Comparison of ENCODE assay signal across 22 mouse cellular contexts in genomic region chr7:117003167-117003566, GRCm38 (mm10).
"Had no signal": no experiment of that assay in that cellular context is flagged by ENCODE, and none has a peak within 500 bp of the region (broad histone marks: within the 10 kb centered on the region; RNA-seq: fewer than 3 reads in every experiment).

No protein-coding gene starts in this region.

- H3K9ac ChIP-seq: hindbrain, embryonic 13.5 days; hindbrain, embryonic 15.5 days; kidney, embryonic 15.5 days; limb, embryonic 13.5 days; limb, embryonic 15.5 days; liver, embryonic 12.5 days had no signal

- H3K36me3 ChIP-seq: hindbrain, embryonic 13.5 days; hindbrain, embryonic 15.5 days; kidney, embryonic 15.5 days; limb, embryonic 13.5 days; limb, embryonic 15.5 days; liver, embryonic 12.5 days had no signal

- ATAC-seq: hindbrain, postnatal 0 days; intestine, embryonic 16.5 days; liver, embryonic 12.5 days had no signal

- H3K4me2 ChIP-seq: heart, embryonic 11.5 days; hindbrain, embryonic 13.5 days; hindbrain, embryonic 15.5 days; kidney, embryonic 15.5 days; limb, embryonic 13.5 days; limb, embryonic 15.5 days; liver, embryonic 12.5 days had no signal

- H3K4me3 ChIP-seq: hindbrain, embryonic 13.5 days; hindbrain, embryonic 15.5 days; kidney, embryonic 15.5 days; limb, embryonic 13.5 days; limb, embryonic 15.5 days; liver, embryonic 12.5 days had no signal

- H3K9me3 ChIP-seq: hindbrain, embryonic 13.5 days; hindbrain, embryonic 15.5 days; kidney, embryonic 15.5 days; limb, embryonic 13.5 days; limb, embryonic 15.5 days; liver, embryonic 12.5 days had no signal

- H3K4me1 ChIP-seq: hindbrain, embryonic 13.5 days; hindbrain, embryonic 15.5 days; kidney, embryonic 15.5 days; limb, embryonic 13.5 days; limb, embryonic 15.5 days; liver, embryonic 12.5 days had no signal

- H3K27me3 ChIP-seq: hindbrain, embryonic 13.5 days; hindbrain, embryonic 15.5 days; kidney, embryonic 15.5 days; limb, embryonic 13.5 days; limb, embryonic 15.5 days; liver, embryonic 12.5 days had no signal

- DNase-seq: gastrocnemius, postnatal 14 days; gastrocnemius, postnatal 36 days; heart, adult 18-20 months; heart, postnatal 10 days; kidney, adult 11 months; kidney, adult 2 months; kidney, adult 9 months; kidney, postnatal 14 days; kidney, postnatal 36 days; layer of hippocampus, adult 9-11 months; layer of hippocampus, postnatal 36 days; left cerebral cortex, postnatal 4 days had no signal

- H3K27ac ChIP-seq: hindbrain, embryonic 13.5 days; hindbrain, embryonic 15.5 days; hindbrain, postnatal 0 days; kidney, embryonic 15.5 days; kidney, postnatal 0 days; limb, embryonic 13.5 days; limb, embryonic 15.5 days; liver, embryonic 12.5 days had no signal
